Mouse (Mus musculus) liver, postnatal 0 days (tissue): ENCODE measurements around the gene Hspb11.

Experiments
- CTCF ChIP-seq: sonication (generic); IDR thresholded peaks from 2 replicates; pipeline ENCODE4 v1.5.1; 2016; ENCODE audit warnings: antibody characterized with exemption, low read depth
- EP300 ChIP-seq: IDR thresholded peaks from 2 replicates; pipeline ENCODE4 v1.6.1; 2016; ENCODE audit warnings: antibody characterized with exemption, low read depth, mild to moderate bottlenecking

DNA sequence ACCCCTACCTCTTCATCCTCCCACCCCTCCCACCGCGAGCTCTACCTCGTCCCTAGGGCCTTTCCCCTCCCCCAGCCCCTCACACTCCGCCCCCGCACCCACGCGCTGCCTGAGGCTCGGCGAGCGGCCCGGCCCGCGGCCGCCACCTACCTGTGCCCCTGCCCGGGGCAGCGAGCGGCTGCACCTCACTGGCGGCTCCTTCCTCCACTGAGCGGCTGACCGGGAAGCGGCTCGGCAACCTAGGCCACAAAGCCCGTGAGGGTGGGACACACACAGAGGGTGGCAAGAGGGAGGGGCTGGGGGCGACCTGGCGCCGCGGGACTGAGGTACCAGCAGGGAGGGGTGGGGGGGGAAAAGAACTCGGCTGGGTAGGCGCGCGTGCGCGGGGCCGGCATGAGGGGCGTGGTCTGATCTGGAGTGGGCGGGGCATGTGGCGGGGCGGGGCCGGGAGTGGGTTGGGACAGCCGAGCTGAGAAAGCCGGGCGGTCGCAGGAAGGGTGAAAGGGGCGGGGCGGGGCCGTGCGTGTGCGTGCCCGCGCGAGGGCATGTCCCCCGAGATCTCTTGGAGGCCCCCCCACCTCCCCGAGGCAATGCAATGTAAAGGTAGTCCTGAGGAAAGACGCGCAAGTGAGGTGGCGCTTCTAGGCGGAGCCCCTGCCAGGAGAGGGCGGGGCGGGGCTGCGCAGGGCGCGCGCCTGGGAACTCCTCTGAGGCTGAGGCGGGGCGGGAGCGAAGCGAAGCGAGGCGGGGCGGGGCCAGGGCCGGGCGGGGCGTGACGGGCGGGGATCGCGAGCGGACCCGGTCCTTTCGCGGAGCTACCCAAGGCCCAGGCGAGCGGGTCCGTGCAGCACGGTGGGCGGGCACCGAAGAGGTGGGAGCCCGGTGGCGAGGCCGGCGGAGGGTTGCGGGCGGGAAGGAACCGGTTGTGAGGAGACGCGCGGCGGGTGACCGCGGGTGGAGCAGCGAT, at the start of gene Hspb11, which contains the start of gene Lrrc42:
- peak; percentile 57 for TF ChIP-seq CTCF
- no peak for TF ChIP-seq EP300
